Mouse (Mus musculus) CH12.LX (cell line): ENCODE data around the gene Mgat5. TPM values are rescaled to one million over a fixed set of nuclear protein-coding genes. Genes with fewer than 3 reads are reported as not detected.
A peak's percentile ranks its signal among the peaks of the same experiment; 100 is the strongest.

Experiments
- DNase-seq: peaks from one replicate; pipeline ENCODE4 v3.0.0-alpha.2; 2013; ENCODE audit errors: extremely low read depth
- H3K27ac ChIP-seq: 2 replicates; pipeline ENCODE4 v1.5.1; 2012; ENCODE audit warnings: low read depth, mild to moderate bottlenecking, control low read depth, moderate library complexity; ENCODE audit not compliant: insufficient read depth
- H3K27me3 ChIP-seq: replicated peaks from 2 replicates; pipeline ENCODE3; 2012; ENCODE audit warnings: inconsistent platforms
- H3K36me3 ChIP-seq, 2 experiments: replicated peaks in 1 of 2; 2 replicates each; pipeline versions ENCODE3 to v1.6.1; 2012; ENCODE audit warnings: inconsistent platforms in 1 of 2, low read length in 1 of 2, mild to moderate bottlenecking in 1 of 2, mixed read lengths in 1 of 2, moderate library complexity in 1 of 2; ENCODE audit not compliant: control insufficient read depth in 1 of 2, insufficient read depth in 1 of 2
- H3K4me1 ChIP-seq, 2 experiments: 2 replicates each; pipeline ENCODE4 v1.6.1; 2012; ENCODE audit warnings: inconsistent platforms in 1 of 2, moderate library complexity in 1 of 2; ENCODE audit not compliant: insufficient read depth in 2 of 2, control insufficient read depth in 1 of 2
- H3K4me2 ChIP-seq: 2 replicates; pipeline ENCODE4 v1.6.1; 2012; ENCODE audit warnings: low read depth, mild to moderate bottlenecking, control low read depth; ENCODE audit not compliant: poor library complexity, insufficient read depth, severe bottlenecking
- H3K4me3 ChIP-seq, 3 experiments: fragments of 150-350 bp in 1 of 3; sonication (generic) in 1 of 3; replicated peaks in 1 of 3; 2 replicates each; pipeline versions ENCODE3 to v1.5.1; 2011 to 2012; ENCODE audit warnings: low read depth in 2 of 3, low read length in 2 of 3, mild to moderate bottlenecking in 2 of 3, moderate library complexity in 2 of 3, control low read depth in 1 of 3, improper control_type of control experiment in 1 of 3, inconsistent platforms in 1 of 3, mixed read lengths in 1 of 3; ENCODE audit not compliant: poor library complexity in 1 of 3
- H3K79me2 ChIP-seq: replicated peaks from 2 replicates; pipeline ENCODE4 v1.6.1; 2012; ENCODE audit warnings: mild to moderate bottlenecking, moderate library complexity; ENCODE audit not compliant: control insufficient read depth, poor library complexity, insufficient read depth, severe bottlenecking; ENCODE audit errors: extremely low read depth
- H3K9ac ChIP-seq: 2 replicates; pipeline ENCODE4 v1.6.1; 2012; ENCODE audit warnings: low read depth, mild to moderate bottlenecking, control low read depth, moderate library complexity; ENCODE audit not compliant: insufficient read depth
- H3K9me3 ChIP-seq: replicated peaks from 2 replicates; pipeline ENCODE3; 2012; ENCODE audit warnings: low read length, inconsistent platforms, mixed read lengths
- BHLHE40 ChIP-seq: IDR thresholded peaks from 2 replicates; pipeline ENCODE4 v1.6.1; 2011; ENCODE audit warnings: mild to moderate bottlenecking, low read depth, low read length, improper control_type of control experiment
- CTCF ChIP-seq, 2 experiments: IDR thresholded peaks in 1 of 2; conservative IDR thresholded peaks in 1 of 2; 2 replicates each; pipeline ENCODE4 v1.5.1; 2011 to 2012; ENCODE audit warnings: low read depth in 2 of 2, low read length in 2 of 2, improper control_type of control experiment in 1 of 2, inconsistent platforms in 1 of 2, mild to moderate bottlenecking in 1 of 2, moderate library complexity in 1 of 2
- GABPA ChIP-seq: IDR thresholded peaks from 2 replicates; pipeline ENCODE4 v1.6.1; 2012; ENCODE audit warnings: low read depth, low read length, improper control_type of control experiment, inconsistent platforms; ENCODE audit not compliant: insufficient replicate concordance
- IRF4 ChIP-seq: IDR thresholded peaks from 2 replicates; pipeline ENCODE4 v1.6.1; 2014; ENCODE audit warnings: low read depth, mild to moderate bottlenecking, inconsistent platforms, low read length, improper control_type of control experiment
- JUN ChIP-seq: IDR thresholded peaks from 2 replicates; pipeline ENCODE4 v1.6.1; 2011; ENCODE audit warnings: low read depth, mild to moderate bottlenecking, low read length, improper control_type of control experiment, moderate library complexity; ENCODE audit not compliant: insufficient read depth
- MAX ChIP-seq: IDR thresholded peaks from 2 replicates; pipeline ENCODE4 v1.6.1; 2011; ENCODE audit warnings: low read length, improper control_type of control experiment
- MAZ ChIP-seq: IDR thresholded peaks from 2 replicates; pipeline ENCODE4 v1.6.1; 2012; ENCODE audit warnings: low read depth, mild to moderate bottlenecking, inconsistent platforms, low read length, improper control_type of control experiment, moderate library complexity
- NELFE ChIP-seq: IDR thresholded peaks from 2 replicates; pipeline ENCODE4 v1.6.1; 2011; ENCODE audit warnings: low read depth, low read length, improper control_type of control experiment
- NRF1 ChIP-seq: IDR thresholded peaks from 2 replicates; pipeline ENCODE4 v1.6.1; 2014; ENCODE audit warnings: low read depth, mild to moderate bottlenecking, inconsistent platforms, low read length, improper control_type of control experiment, moderate library complexity
- POLR2A ChIP-seq: IDR thresholded peaks from 2 replicates; pipeline ENCODE4 v1.6.1; 2011; ENCODE audit warnings: low read depth, mild to moderate bottlenecking, improper control_type of control experiment, low read length
- POLR2AphosphoS2 ChIP-seq: IDR thresholded peaks from 2 replicates; pipeline ENCODE4 v1.6.1; 2011; ENCODE audit warnings: low read depth, low read length, improper control_type of control experiment
- RAD21 ChIP-seq: IDR thresholded peaks from 2 replicates; pipeline ENCODE4 v1.6.1; 2011; ENCODE audit warnings: low read depth, mild to moderate bottlenecking, low read length, improper control_type of control experiment, moderate library complexity
- SIN3A ChIP-seq: IDR thresholded peaks from 2 replicates; pipeline ENCODE4 v1.6.1; 2012; ENCODE audit warnings: low read length, improper control_type of control experiment, inconsistent platforms
- SMC3 ChIP-seq: IDR thresholded peaks from 2 replicates; pipeline ENCODE4 v1.6.1; 2011; ENCODE audit warnings: low read depth, low read length, improper control_type of control experiment
- TBP ChIP-seq: conservative IDR thresholded peaks from 2 replicates; pipeline ENCODE4 v1.6.1; 2011; ENCODE audit warnings: low read depth, low read length, improper control_type of control experiment
- TCF12 ChIP-seq: IDR thresholded peaks from 2 replicates; pipeline ENCODE4 v1.6.1; 2014; ENCODE audit warnings: low read depth, mild to moderate bottlenecking, inconsistent platforms, low read length, improper control_type of control experiment
- UBTF ChIP-seq: IDR thresholded peaks from 2 replicates; pipeline ENCODE4 v1.6.1; 2012; ENCODE audit warnings: low read depth, mild to moderate bottlenecking, inconsistent platforms, low read length, improper control_type of control experiment, moderate library complexity
- USF1 ChIP-seq: IDR thresholded peaks from 2 replicates; pipeline ENCODE4 v1.6.1; 2014; ENCODE audit warnings: low read depth, mild to moderate bottlenecking, inconsistent platforms, low read length, improper control_type of control experiment
- USF2 ChIP-seq: conservative IDR thresholded peaks from 2 replicates; pipeline ENCODE4 v1.6.1; 2011; ENCODE audit warnings: low read depth, low read length, improper control_type of control experiment
- ZMIZ1 ChIP-seq: IDR thresholded peaks from 2 replicates; pipeline ENCODE4 v1.6.1; 2012; ENCODE audit warnings: low read depth, mild to moderate bottlenecking, inconsistent platforms, low read length, improper control_type of control experiment
- ZNF384 ChIP-seq: IDR thresholded peaks from 2 replicates; pipeline ENCODE4 v1.6.1; 2012; ENCODE audit warnings: low read depth, low read length, improper control_type of control experiment, inconsistent platforms
- dilution Hi-C: fragments of 300-500 bp; cut with MboI; formaldehyde crosslinking; loops from 2 replicates; pipeline ENCODE4 v1.14.3; 2020; ENCODE audit warnings: low sequenced_read_pairs; ENCODE audit not compliant: extremely low pct_unique_long_range_greater_than_20kb, extremely low pct_ligation_motif_present
- in situ Hi-C: fragments of 300-500 bp; cut with MboI; formaldehyde crosslinking; loops from 3 replicates; pipeline ENCODE4 v1.14.3; 2019; ENCODE audit warnings: low sequenced_read_pairs, low pct_ligation_motif_present, low pct_unique_long_range_greater_than_20kb, mixed read lengths
- polyA plus RNA-seq: library from polyadenylated mRNA; unstranded; fragments of >175 nt; gene quantifications from 2 replicates; pipeline ENCODE4 v1.2.1, GENCODE M21; 2012; ENCODE audit warnings: low read depth; ENCODE audit not compliant: insufficient read length
- total RNA-seq, 2 experiments: library from RNA; depleted of rRNA; stranded (reverse); fragments of 300-350 nt in 1 of 2; fragments of >200 nt in 1 of 2; gene quantifications; 2 replicates each; pipeline ENCODE4 v1.2.3; 2012 to 2014

Gene Mgat5
- total and polyA plus RNA-seq, 3 experiments, result 5.9 to 8.8 (median 6.6) TPM

GRCm38 (mm10) chr1:127278067-127278466 is 73.3 kb downstream of the Mgat5 start:
- Histone ChIP-seq H3K4me1 (peaks cover 0 to 7% of the 10 kb centered on the region in 2 experiments; a peak in 1 of 4 replicates), H3K9ac (no peak overlapping the region), H3K4me2 (no peak overlapping the region), H3K79me2 (no peaks in the 10 kb centered on the region), H3K27ac (no peak overlapping the region), H3K27me3 (no peaks in the 10 kb centered on the region), H3K9me3 (no peaks in the 10 kb centered on the region), H3K4me3 (no peak overlapping the region), H3K36me3 (peaks cover 0 to 28% of the 10 kb centered on the region in 2 experiments)
- no peak for DNase-seq
- in situ Hi-C loops (no loop called here), dilution Hi-C loops (no loop called here)
- no peak for TF ChIP-seq USF2
- no peak for TF ChIP-seq MAX
- no peak for TF ChIP-seq ZMIZ1
- no peak for TF ChIP-seq TBP
- no peak for TF ChIP-seq UBTF
- TF ChIP-seq IRF4, result no peak
- no peak for TF ChIP-seq ZNF384
- no peak for TF ChIP-seq POLR2AphosphoS2
- no peak for TF ChIP-seq MAZ
- TF ChIP-seq TCF12, result no peak
- TF ChIP-seq NRF1, result no peak
- TF ChIP-seq POLR2A, result no peak
- TF ChIP-seq BHLHE40, result no peak
- no peak for TF ChIP-seq USF1
- no peak for TF ChIP-seq SIN3A
- no peak for TF ChIP-seq NELFE
- TF ChIP-seq GABPA, result no peak
- no peak for TF ChIP-seq JUN

- H3K27me3 ChIP-seq, result no peaks in the 10 kb centered on the region
- no peaks in the 10 kb centered on the region for H3K79me2 ChIP-seq
- peaks cover 0 to 22% of the 10 kb centered on the region in 2 experiments for H3K36me3 ChIP-seq
- dilution Hi-C loops (no loop called here), in situ Hi-C loops (no loop called here)
- H3K27ac ChIP-seq, result no peak overlapping the region
- H3K4me1 ChIP-seq, result peaks cover 2 to 7% of the 10 kb centered on the region in 2 experiments; a peak in 1 of 4 replicates
- no peak overlapping the region for H3K4me3 ChIP-seq
- no peak for DNase-seq
- no peaks in the 10 kb centered on the region for H3K9me3 ChIP-seq
- TF ChIP-seq RAD21 (peak; percentile 50), CTCF (conservative IDR thresholded peaks at IDR 0.05 in 1 of 2, IDR thresholded peaks at IDR 0.05 in 1 of 2; ENCODE audit: low read depth in 2 of 2, low read length in 2 of 2) (peak; percentile 44 to 54; a peak in 3 of 4 replicates), SMC3 (peak; percentile 59), ZNF384 (no peak)
- H3K9ac ChIP-seq, result no peak overlapping the region
- H3K4me2 ChIP-seq, result no peak overlapping the region
Measured at GRCm38 (mm10) chr1:127280256-127280655, 75.4 kb downstream of the Mgat5 start.
